Mouse (Mus musculus) heart, adult 18-20 months (tissue): ENCODE results near the gene A630023A22Rik. TPM values are rescaled to one million over a fixed set of nuclear protein-coding genes. Genes with fewer than 3 reads are reported as not detected.

Source experiments
- DNase-seq, 2 experiments: peaks; one replicate each; pipeline ENCODE4 v3.0.0; 2021 to 2022; ENCODE audit warnings: mixed read lengths in 1 of 2
- total RNA-seq, 2 experiments: library from RNA; stranded (reverse); gene quantifications; 2 replicates each; pipeline ENCODE4 v1.2.3; 2021

Gene A630023A22Rik
- total RNA-seq, 2 experiments from 2014 or later = not detected

GRCm38 (mm10) chr14:34086806-34087205 lies 15.7 kb downstream of the A630023A22Rik start:
- DNase-seq = no peak

GRCm38 (mm10) chr14:34085731-34086130 lies 16.8 kb downstream of the A630023A22Rik start, which contains the start of gene Anxa8:
Gene Anxa8 (plus strand): TSS chr14:34085981.
- DNase-seq = peak in 1 of 2 experiments; percentile 34

- DNase-seq = peak; percentile 67 to 85
Observed at GRCm38 (mm10) chr14:34080321-34080997, 22.1 kb downstream of the A630023A22Rik start.

GRCm38 (mm10) chr14:34078293-34078692 lies 24.3 kb downstream of the A630023A22Rik start:
- no peak for DNase-seq

GRCm38 (mm10) chr14:34077222-34077621 lies 25.3 kb downstream of the A630023A22Rik start:
- DNase-seq = no peak

GRCm38 (mm10) chr14:34075346-34075745 lies 27.2 kb downstream of the A630023A22Rik start:
- DNase-seq = peak in 1 of 2 experiments; percentile 18

- DNase-seq = no peak
Observed at GRCm38 (mm10) chr14:34071665-34072064, 30.9 kb downstream of the A630023A22Rik start.

GRCm38 (mm10) chr14:34052516-34052915 lies 50.0 kb downstream of the A630023A22Rik start, which contains the start of gene Antxrl:
Gene Antxrl (plus strand): TSS chr14:34052707.
- no peak for DNase-seq

- no peak for DNase-seq
Observed at GRCm38 (mm10) chr14:34050101-34050779, 52.3 kb downstream of the A630023A22Rik start.

GRCm38 (mm10) chr14:34043341-34043740 lies 59.2 kb downstream of the A630023A22Rik start:
- no peak for DNase-seq

- no peak for DNase-seq
Observed at GRCm38 (mm10) chr14:34041241-34041640, 61.3 kb downstream of the A630023A22Rik start.

- DNase-seq = no peak
Observed at GRCm38 (mm10) chr14:34033841-34034610, 68.5 kb downstream of the A630023A22Rik start.

GRCm38 (mm10) chr14:34026710-34027109 lies 75.8 kb downstream of the A630023A22Rik start:
- DNase-seq = no peak

- no peak for DNase-seq
Observed at GRCm38 (mm10) chr14:34016938-34017337, 85.6 kb downstream of the A630023A22Rik start.

GRCm38 (mm10) chr14:34016381-34016780 lies 86.2 kb downstream of the A630023A22Rik start, which contains the start of gene Gm5460:
Gene Gm5460 (plus strand): TSS chr14:34016758.
- no peak for DNase-seq

GRCm38 (mm10) chr14:34015063-34015462 lies 87.5 kb downstream of the A630023A22Rik start, which contains the start of gene Gm30083:
Gene Gm30083 (minus strand): TSS chr14:34015182.
- DNase-seq = no peak

GRCm38 (mm10) chr14:34002358-34002757 lies 100.2 kb downstream of the A630023A22Rik start:
- DNase-seq = no peak

GRCm38 (mm10) chr14:34001445-34001844 lies 101.1 kb downstream of the A630023A22Rik start:
- no peak for DNase-seq
